Mouse (Mus musculus) testis, postnatal 14 days (tissue): ENCODE measurements around the gene Dagla.
A peak's percentile ranks its signal among the peaks of the same experiment; 100 is the strongest.

ENCODE experiments used
- DNase-seq: peaks from one replicate; pipeline ENCODE4 v3.0.0; 2021; ENCODE audit warnings: low spot score

Gene Dagla

GRCm38 (mm10) chr19:10304810-10305544 is at the start of gene Dagla:
Gene Dagla, minus strand, starts transcription at chr19:10304877.
- DNase-seq = peak; percentile 81

- no peak for DNase-seq
These were observed 47.5 kb upstream of the Dagla start for GRCm38 (mm10) chr19:10352218-10352617.

DNA sequence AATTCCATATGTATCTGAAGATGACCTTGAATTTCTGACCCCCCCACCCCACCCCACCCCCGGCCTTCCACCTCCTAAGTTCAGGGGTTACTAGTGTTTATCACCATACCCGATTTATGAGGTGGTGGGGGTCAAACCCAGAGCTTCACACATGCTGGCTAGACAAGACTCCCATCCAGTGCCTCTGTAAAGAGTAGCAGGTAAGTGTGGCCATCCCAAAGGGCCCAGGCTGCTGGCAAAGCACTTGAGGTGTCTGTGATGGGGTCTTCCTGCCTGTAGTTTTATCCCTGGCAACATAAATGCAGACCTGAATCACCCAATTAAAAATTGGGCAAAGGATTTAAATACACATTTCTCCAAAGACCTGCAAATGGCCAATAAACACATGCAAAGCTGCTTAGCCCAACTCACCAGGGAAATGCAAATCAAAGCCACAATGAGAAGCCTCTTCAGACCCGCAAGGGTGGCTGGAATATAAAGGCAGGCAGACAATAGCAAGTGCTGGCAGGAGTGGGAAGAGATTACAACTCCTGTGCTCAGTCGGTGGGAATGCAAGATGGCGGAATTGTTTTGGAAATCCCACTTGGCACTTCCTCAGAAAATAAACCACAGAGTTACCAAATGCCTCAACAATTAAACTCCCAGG is 43.1 kb upstream of the Dagla start:
- DNase-seq = no peak

- DNase-seq = no peak
These were observed 41.0 kb upstream of the Dagla start for GRCm38 (mm10) chr19:10345696-10346095.

- DNase-seq = no peak
These were observed 39.2 kb upstream of the Dagla start for GRCm38 (mm10) chr19:10343866-10344265.

- DNase-seq = peak; percentile 81
These were observed 37.3 kb upstream of the Dagla start for GRCm38 (mm10) chr19:10341817-10342439.

DNA sequence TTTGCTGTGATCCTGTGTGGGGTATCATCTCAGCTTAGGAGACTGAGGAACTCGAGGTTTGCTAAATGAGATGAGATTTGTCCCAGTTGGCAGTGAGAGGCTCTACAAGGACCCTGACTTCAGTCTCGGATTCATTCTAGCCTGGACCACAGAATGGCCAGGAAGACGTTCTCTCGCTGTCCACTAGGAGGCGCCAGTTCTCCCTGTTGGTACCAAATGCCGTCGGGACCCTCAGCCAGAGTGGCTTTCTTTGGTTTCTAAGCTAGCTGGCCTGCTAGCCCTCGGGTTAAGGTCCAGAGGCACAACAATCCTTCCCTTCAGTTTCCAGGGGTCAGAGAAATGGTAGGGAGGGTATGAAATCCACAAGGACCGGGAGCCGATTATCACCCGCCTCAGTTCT is 36.5 kb upstream of the Dagla start:
- DNase-seq = peak; percentile 68

DNA sequence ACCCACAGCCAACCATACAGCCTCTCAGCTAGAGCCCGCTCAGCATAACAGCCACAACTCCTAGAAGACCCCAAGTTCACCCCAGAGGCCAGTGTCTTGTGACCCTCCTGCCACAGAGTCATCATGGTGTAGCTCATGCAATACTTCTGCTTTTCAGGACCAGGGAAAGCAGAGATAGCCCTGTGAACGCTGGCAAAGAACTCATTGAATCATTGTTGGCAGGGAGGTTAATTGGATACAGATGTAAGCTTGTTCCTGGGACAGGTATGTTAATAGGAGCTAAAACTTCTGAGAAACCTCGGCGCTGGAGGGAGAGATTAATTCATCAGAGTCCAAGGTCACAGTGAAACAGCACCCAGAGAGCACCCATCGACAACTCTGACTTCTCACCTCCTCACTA is 36.0 kb upstream of the Dagla start:
- DNase-seq = no peak

DNA sequence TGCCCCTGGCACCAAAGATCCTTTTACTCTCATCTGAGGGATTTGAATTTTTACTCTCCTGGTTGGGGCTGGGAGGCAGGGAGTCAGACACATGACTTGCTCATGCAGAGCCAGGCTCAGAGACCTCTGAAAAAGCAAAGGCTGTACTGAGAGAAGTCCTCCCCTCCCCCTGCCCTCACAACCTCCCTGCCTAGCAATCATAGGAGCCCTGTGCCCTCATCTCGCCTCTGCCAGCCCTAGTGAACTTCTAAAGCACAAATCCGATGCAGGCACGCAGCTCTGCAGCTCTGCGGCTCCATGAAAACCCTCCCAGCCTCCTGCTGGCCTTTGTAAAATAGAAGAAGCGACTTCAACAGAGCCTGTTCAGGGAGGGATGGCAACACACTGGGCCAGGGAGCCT is 34.6 kb upstream of the Dagla start:
- no peak for DNase-seq

- DNase-seq = no peak
These were observed 34.0 kb upstream of the Dagla start for GRCm38 (mm10) chr19:10338724-10339123.

- no peak for DNase-seq
These were observed 29.8 kb upstream of the Dagla start for GRCm38 (mm10) chr19:10334467-10334866.

DNA sequence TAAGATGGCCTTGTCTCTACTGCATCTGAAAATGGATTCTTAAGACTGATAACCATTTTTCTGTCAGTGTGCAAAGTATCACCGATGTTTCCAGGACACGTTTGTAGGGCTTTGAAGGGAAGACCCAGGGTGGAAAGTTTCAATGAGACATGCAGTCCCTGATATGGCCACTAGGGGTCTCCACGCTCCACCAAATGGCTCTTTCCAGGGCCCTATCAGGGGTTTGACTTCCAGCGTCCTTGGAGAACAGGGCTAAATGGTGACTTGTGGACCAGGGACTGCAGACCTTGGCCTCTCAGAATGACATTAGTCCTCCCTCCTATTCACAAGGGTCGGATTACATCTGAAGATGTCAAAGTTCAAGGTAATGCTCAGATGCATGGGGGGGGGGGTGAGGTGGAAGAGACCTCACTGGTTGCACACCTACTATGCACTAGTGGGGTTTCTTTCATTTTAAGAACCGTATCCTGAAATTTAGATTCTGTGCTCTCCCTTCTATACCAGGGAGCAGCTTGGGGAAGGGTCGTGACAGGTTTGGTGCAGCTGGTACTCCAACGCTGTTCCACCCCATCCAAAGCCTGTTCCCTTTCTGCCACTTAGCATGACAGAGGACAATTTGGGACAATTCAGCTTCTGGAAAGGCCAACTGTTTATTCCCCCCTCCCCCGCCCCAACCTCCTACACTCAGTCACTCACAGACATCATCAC is 29.0 kb upstream of the Dagla start:
- DNase-seq = peak; percentile 44

GRCm38 (mm10) chr19:10331706-10332105 is 27.0 kb upstream of the Dagla start:
- DNase-seq = no peak

DNA sequence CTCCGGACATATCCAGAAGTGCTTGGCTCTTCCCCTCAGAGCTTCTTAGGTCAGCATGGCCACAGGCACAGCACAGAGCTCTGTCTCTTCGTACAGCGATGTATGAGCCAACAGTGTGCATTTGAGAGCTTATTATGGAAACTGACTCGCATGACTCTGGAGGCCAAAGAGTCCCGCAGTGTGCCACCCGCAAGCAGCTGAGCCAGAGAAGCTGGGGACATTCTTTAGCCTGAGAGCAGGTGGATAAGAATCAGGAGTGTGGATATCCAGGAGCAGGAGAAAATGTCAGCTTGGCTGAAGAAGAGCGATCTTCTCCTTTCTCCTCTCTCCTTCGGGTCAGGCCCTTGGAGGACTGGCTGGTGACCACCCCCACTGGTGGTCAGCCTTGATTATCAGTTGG is 24.4 kb upstream of the Dagla start:
- DNase-seq = no peak

GRCm38 (mm10) chr19:10326609-10327008 is 21.9 kb upstream of the Dagla start:
- DNase-seq = no peak

DNA sequence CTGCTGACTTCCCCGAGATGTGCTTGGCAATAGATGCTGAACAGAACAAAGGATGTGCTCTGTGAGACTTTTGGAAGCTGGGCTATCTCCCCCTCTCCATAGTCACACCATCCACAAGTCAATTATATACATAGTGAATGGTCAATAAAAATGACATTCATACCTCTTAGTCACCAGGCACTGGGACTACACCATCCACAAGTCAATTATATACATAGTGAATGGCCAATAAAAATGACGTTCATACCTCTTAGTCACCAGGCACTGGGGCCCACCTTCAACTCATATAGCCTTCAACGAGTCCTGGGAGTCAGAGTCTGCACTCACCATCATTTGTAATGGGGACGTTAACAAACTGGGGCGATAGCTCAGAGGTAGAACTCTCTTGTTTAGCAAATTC is 19.2 kb upstream of the Dagla start:
- no peak for DNase-seq

- no peak for DNase-seq
These were observed 18.7 kb upstream of the Dagla start for GRCm38 (mm10) chr19:10323362-10323837.

DNA sequence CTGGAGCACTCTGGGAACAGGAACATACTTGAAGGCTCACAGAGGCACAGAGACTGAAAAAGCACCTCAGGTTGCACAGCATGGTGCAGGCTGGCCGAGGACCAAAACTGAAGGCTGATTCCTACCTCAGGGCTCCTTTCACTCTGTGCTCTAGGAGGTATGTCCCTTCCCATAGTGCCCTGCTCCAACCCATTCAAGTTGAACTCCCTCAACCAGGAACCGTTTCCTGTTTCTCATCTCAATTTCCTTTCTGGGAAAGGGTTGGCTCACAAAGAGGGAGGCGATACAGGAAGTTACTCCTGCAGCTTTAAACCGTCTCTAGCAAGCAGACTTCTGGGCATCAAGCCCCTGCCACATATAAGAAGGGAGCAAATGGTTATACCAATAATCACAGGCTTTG is 13.1 kb upstream of the Dagla start:
- DNase-seq = no peak

GRCm38 (mm10) chr19:10317358-10317757 is 12.7 kb upstream of the Dagla start:
- DNase-seq = no peak

GRCm38 (mm10) chr19:10316956-10317355 is 12.3 kb upstream of the Dagla start:
- no peak for DNase-seq

- no peak for DNase-seq
These were observed 7.4 kb upstream of the Dagla start for GRCm38 (mm10) chr19:10312072-10312471.

GRCm38 (mm10) chr19:10308990-10309389 is 4.3 kb upstream of the Dagla start:
- no peak for DNase-seq

DNA sequence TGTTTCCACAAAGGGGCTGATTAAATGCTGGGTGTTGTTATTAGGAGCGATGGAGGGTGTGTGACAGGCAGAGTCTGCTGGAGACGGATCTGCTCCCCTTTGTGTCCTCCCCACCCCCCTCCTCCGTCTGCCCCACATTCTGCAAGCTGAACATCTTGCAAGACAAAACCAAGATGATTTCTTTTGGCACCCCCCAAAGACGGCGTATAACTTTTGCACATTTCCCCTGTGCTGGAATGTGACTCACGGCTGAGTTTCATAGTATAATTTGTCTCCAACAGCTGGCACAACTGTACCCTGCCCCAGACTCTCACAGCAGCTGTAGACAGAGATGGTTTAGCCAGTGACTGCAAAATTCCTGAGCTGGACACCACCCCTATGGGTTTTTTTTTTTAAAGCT is 3.3 kb upstream of the Dagla start:
- DNase-seq = no peak
